Comparison of ENCODE assay signal across 9 mouse cellular contexts in genomic region chr13:83607883-83608581, GRCm38 (mm10).
A peak's percentile ranks its signal among the peaks of the same experiment; 100 is the strongest.
DNase-seq lines count a peak whose midpoint lies in the region; ATAC-seq lines count a peak whose summit lies in the region.
"Had no signal": no experiment of that assay in that cellular context is flagged by ENCODE, and none has a peak within 500 bp of the region (broad histone marks: within the 10 kb centered on the region; RNA-seq: fewer than 3 reads in every experiment).

No protein-coding gene starts in this region.

- no peak overlapping the region for H3K27ac ChIP-seq in forebrain, embryonic 12.5 days

- 46% methylated on average over 4 of the region's 4 CpGs for WGBS in forebrain, embryonic 12.5 days

- H3K4me1 ChIP-seq in forebrain, embryonic 12.5 days = peaks cover 20% of the 10 kb centered on the region

- no peaks in the 10 kb centered on the region for H3K36me3 ChIP-seq in forebrain, embryonic 12.5 days (replicated peaks)

- H3K4me3 ChIP-seq in forebrain, embryonic 12.5 days (replicated peaks) = no peak overlapping the region

- H3K27me3 ChIP-seq in forebrain, embryonic 12.5 days = no peaks in the 10 kb centered on the region

- no peak overlapping the region for H3K9ac ChIP-seq in forebrain, embryonic 12.5 days

- no peaks in the 10 kb centered on the region for H3K9me3 ChIP-seq in forebrain, embryonic 12.5 days

- peak; percentile 40 to 42 for DNase-seq in heart, adult 9 months (ENCODE audit: low spot score in 2 of 2)
- no peak for DNase-seq in heart, adult 8-10 months (ENCODE audit: low spot score)
- peak; percentile 64 for DNase-seq in 416B (ENCODE audit: low read depth)
- peak; percentile 66 for DNase-seq in mesoderm, embryonic 11.5 days (ENCODE audit: low read depth, low spot score)
- no peak for DNase-seq in adrenal gland, postnatal 14 days
- no peak for DNase-seq in urinary bladder, adult 18-20 months (ENCODE audit: low spot score in 2 of 2)
- no peak for DNase-seq in right cerebral cortex, postnatal 36 days (ENCODE audit: low spot score in 2 of 2)

- no peak overlapping the region for H3K4me2 ChIP-seq in forebrain, embryonic 12.5 days

- peak; percentile 53; the same call in 1 of the 2 replicates for ATAC-seq in forebrain, embryonic 12.5 days (ENCODE audit: low FRiP score)
- ATAC-seq: Patski had no signal

Comparison
In these comparisons a context has a peak if more than half of its experiments do, and no peak if none do; other contexts are left out.
1. DNase-seq: peak in heart, adult 9 months (2 of 2), 416B (single experiment) and mesoderm, embryonic 11.5 days (single experiment); none in heart, adult 8-10 months (single experiment), adrenal gland, postnatal 14 days (single experiment), urinary bladder, adult 18-20 months (0 of 2) and right cerebral cortex, postnatal 36 days (0 of 2).